Mouse (Mus musculus): ENCODE data around the gene Ilf2. TPM values are rescaled to one million over a fixed set of nuclear protein-coding genes. Genes with fewer than 3 reads are reported as not detected.

Ilf2 gene
- polyA plus RNA-seq, 1 experiment, result 5.9 TPM

DNA sequence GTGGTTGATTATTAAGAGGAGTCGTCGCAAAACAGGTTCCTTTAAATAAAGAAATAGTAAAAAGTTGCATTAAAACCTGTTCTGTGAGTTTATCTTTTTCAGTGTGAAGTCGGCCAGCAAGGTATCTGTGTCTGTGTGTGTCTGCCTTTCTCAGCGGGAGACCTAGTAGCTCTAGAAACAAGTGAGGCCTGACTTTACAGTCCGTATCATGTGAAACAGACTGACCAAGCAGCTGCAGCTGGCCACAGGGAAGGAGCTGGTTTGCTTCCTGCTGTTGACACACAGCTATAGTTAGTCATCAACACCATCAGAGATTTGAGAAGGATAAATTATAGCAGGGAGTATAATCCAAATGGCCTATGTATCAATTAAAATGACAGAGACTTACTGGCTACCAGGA lies 55.8 kb downstream of the Ilf2 start:
- Histone ChIP-seq H3K4me1 (ENCODE audit: control insufficient read depth, insufficient read depth, insufficient read length, low read length) (peaks cover 5% of the 10 kb centered on the region; the same call in 1 of the 2 replicates), H3K27me3 (ENCODE audit: control insufficient read depth, insufficient read depth, low read length) (no peaks in the 10 kb centered on the region), H3K27ac (ENCODE audit: insufficient read depth, low read depth, low read length) (no peak overlapping the region), H3K36me3 (ENCODE audit: control insufficient read depth, insufficient read depth, low read length) (no peaks in the 10 kb centered on the region), H3K4me3 (ENCODE audit: low read depth, low read length) (no peak overlapping the region)
- 56% methylated on average over 5 of the region's 5 CpGs for WGBS
- TF ChIP-seq POLR2A (IDR thresholded peaks at IDR 0.05; ENCODE audit: low read depth, low read length), result no peak
- no peak for TF ChIP-seq CTCF (IDR thresholded peaks at IDR 0.05; ENCODE audit: extremely low read depth, insufficient read length, insufficient replicate concordance, low read depth, low read length)

DNA sequence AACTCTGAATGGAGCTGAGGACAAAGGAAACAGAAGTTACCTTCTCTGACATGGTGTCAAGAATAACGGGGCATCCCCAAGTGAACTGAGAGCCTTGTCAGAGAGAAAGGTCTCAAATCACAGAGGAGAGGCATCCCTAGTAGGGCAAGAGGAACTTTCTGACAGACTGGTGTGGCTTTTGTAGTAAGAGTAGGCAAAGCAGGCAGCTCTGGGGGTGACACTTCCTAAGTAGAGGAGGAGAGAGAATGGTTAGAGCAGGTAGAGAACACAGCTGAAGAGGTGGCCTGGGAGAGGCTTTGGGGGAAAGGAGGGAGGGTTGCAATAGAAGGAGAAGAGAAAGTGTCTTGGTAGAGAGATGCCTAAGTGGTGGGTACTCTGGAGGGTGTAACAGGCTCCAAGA lies 59.5 kb downstream of the Ilf2 start:
- no peak overlapping the region for H3K4me3 ChIP-seq (ENCODE audit: low read depth, low read length)
- H3K27ac ChIP-seq (ENCODE audit: insufficient read depth, low read depth, low read length), result no peak overlapping the region
- WGBS, result 69% methylated on average over 1 of the region's 1 CpGs
- no peaks in the 10 kb centered on the region for H3K27me3 ChIP-seq (ENCODE audit: control insufficient read depth, insufficient read depth, low read length)
- no peaks in the 10 kb centered on the region for H3K36me3 ChIP-seq (ENCODE audit: control insufficient read depth, insufficient read depth, low read length)
- H3K4me1 ChIP-seq (ENCODE audit: control insufficient read depth, insufficient read depth, insufficient read length, low read length), result peaks cover 10% of the 10 kb centered on the region
- no peak for TF ChIP-seq POLR2A (IDR thresholded peaks at IDR 0.05; ENCODE audit: low read depth, low read length)

DNA sequence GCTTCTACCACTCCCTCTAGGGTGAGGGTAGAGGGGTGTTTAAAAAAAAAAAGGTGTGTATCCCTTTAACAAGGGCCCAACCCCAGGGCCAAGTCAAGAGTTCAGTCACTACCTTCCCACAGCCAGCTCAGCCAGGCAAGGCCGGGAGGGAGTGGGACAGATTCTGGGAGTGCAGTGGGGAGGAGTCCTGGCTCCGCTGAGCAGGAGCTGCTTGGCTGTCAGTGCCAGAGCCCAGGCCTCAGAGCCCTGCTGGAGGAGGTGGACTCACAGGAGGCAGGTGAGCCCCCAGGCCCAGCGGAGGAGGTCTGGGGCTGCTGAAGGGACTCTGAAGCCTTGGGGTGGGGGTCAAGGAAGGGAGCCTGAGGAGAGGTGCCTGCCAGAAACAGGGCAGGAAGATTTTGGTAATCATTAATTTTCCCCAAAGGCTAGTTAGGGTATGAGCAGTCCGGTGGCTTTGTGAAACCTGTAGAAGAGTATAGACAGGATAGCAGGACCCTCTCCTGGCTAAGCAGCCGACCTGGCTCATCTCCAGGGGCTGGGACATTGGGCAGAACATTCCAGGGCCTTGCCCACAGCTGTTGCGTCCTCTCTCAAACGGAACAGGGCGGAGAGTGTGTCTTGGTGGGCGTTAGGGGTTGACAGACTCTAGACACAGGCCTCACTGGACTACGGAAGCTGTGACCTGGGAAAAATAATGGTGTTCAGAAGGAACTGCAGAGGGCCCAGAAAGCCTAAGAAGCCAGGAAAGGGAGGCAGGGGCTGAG lies 61.4 kb downstream of the Ilf2 start, which contains the start of gene S100a16:
S100a16 (plus strand) TSS at position 114 of the 764 bp plus-strand sequence.
- peaks cover 3% of the 10 kb centered on the region; the same call in 1 of the 2 replicates for H3K36me3 ChIP-seq (ENCODE audit: control insufficient read depth, insufficient read depth, low read length)
- TF ChIP-seq CTCF (IDR thresholded peaks at IDR 0.05; ENCODE audit: extremely low read depth, insufficient read length, insufficient replicate concordance, low read depth, low read length) (no peak), POLR2A (IDR thresholded peaks at IDR 0.05; ENCODE audit: low read depth, low read length) (peak; percentile 65; the same call in 1 of the 2 replicates)
- peak within 1 kb of the TSS; percentile 61 for H3K27ac ChIP-seq (ENCODE audit: insufficient read depth, low read depth, low read length)
- peak within 1 kb of the TSS; percentile 64 for H3K4me3 ChIP-seq (ENCODE audit: low read depth, low read length)
- H3K27me3 ChIP-seq (ENCODE audit: control insufficient read depth, insufficient read depth, low read length), result no peaks in the 10 kb centered on the region
- 13% methylated on average over 10 of the region's 10 CpGs for WGBS
- H3K4me1 ChIP-seq (ENCODE audit: control insufficient read depth, insufficient read depth, insufficient read length, low read length), result peaks cover 10% of the 10 kb centered on the region

DNA sequence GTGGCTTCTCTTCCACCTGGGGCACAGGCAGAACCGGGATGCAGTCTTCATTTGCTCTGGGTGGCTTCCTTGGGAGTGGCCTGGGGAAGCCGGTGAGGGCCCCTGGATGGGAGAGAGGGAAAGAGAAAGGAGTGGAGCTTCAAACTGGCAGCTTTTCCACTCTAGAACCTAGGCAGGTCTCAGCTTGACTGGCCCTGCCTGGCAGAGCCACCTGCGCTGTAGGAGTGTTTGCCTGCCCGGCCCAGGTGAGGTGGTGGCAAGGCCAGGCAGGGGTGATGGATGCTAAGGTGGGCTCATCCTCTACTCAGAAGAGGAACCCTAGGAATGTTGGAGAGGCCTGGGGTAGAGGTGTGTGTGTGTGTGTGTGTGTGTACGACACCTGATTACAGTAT lies 62.0 kb downstream of the Ilf2 start:
- Histone ChIP-seq H3K4me3 (ENCODE audit: low read depth, low read length) (peak overlapping the region; percentile 64), H3K27ac (ENCODE audit: insufficient read depth, low read depth, low read length) (peak overlapping the region; percentile 61), H3K36me3 (ENCODE audit: control insufficient read depth, insufficient read depth, low read length) (peaks cover 6% of the 10 kb centered on the region), H3K4me1 (ENCODE audit: control insufficient read depth, insufficient read depth, insufficient read length, low read length) (peaks cover 10% of the 10 kb centered on the region), H3K27me3 (ENCODE audit: control insufficient read depth, insufficient read depth, low read length) (no peaks in the 10 kb centered on the region)
- TF ChIP-seq CTCF (IDR thresholded peaks at IDR 0.05; ENCODE audit: extremely low read depth, insufficient read length, insufficient replicate concordance, low read depth, low read length) (no peak), POLR2A (IDR thresholded peaks at IDR 0.05; ENCODE audit: low read depth, low read length) (no peak)
- 30% methylated on average over 5 of the region's 5 CpGs for WGBS

Other genes with a start within 250 kb of the Ilf2 start
- 70.7 and 84.2 TPM in 2 replicates for gene Jtb, start 244.5 kb upstream of the Ilf2 start, polyA plus RNA-seq (2012; rRNA removed)
- 6.6 and 7.0 TPM in 2 replicates for gene Creb3l4, start 232.6 kb upstream of the Ilf2 start, polyA plus RNA-seq (2012; rRNA removed)
- 46.2 and 72.7 TPM in 2 replicates for gene Slc39a1, start 228.0 kb upstream of the Ilf2 start, polyA plus RNA-seq (2012; rRNA removed)
- 31.4 and 57.0 TPM in 2 replicates for gene Crtc2, start 222.0 kb upstream of the Ilf2 start, polyA plus RNA-seq (2012; rRNA removed)
- gene Dennd4b, start 210.9 kb upstream of the Ilf2 start, polyA plus RNA-seq (2012; rRNA removed), result 10.7 and 14.1 TPM in 2 replicates
- 9.0 and 15.1 TPM in 2 replicates for gene Gatad2b, start 182.9 kb upstream of the Ilf2 start, polyA plus RNA-seq (2012; rRNA removed)
- gene Slc27a3, start 86.2 kb upstream of the Ilf2 start, polyA plus RNA-seq (2012; rRNA removed), result 3.7 and 5.9 TPM in 2 replicates
- 13.6 and 22.4 TPM in 2 replicates for gene Ints3, start 42.5 kb upstream of the Ilf2 start, polyA plus RNA-seq (2012; rRNA removed)
- 5.1 and 5.9 TPM in 2 replicates for gene Npr1, start 10.3 kb upstream of the Ilf2 start, polyA plus RNA-seq (2012; rRNA removed)
- 3.4 and 7.1 TPM in 2 replicates for gene Snapin, start 14.9 kb downstream of the Ilf2 start, polyA plus RNA-seq (2012; rRNA removed)
- gene Chtop, start 33.4 kb downstream of the Ilf2 start, polyA plus RNA-seq (2012; rRNA removed), result 14.3 and 22.3 TPM in 2 replicates
- gene S100a1, start 38.3 kb downstream of the Ilf2 start, polyA plus RNA-seq (2012; rRNA removed), result 20.2 and 26.8 TPM in 2 replicates
- 8.5 and 9.7 TPM in 2 replicates for gene S100a13, start 38.3 kb downstream of the Ilf2 start, polyA plus RNA-seq (2012; rRNA removed)
- gene S100a14, start 50.7 kb downstream of the Ilf2 start, polyA plus RNA-seq (2012; rRNA removed), result 1.3 and 2.8 TPM in 2 replicates
- gene S100a16, start 61.1 kb downstream of the Ilf2 start, polyA plus RNA-seq (2012; rRNA removed), result 44.9 and 65.1 TPM in 2 replicates
- not detected in 2 replicates for gene S100a3, start 84.5 kb downstream of the Ilf2 start, polyA plus RNA-seq (2012; rRNA removed)
- not detected in 2 replicates for gene S100a2, start 114.1 kb downstream of the Ilf2 start, polyA plus RNA-seq (2012; rRNA removed)
- gene Gm42674, start 125.8 kb downstream of the Ilf2 start, polyA plus RNA-seq (2012; rRNA removed), result not detected in 2 replicates
- gene S100a4, start 127.6 kb downstream of the Ilf2 start, polyA plus RNA-seq (2012; rRNA removed), result 1.8 and 3.7 TPM in 2 replicates
- gene S100a5, start 132.4 kb downstream of the Ilf2 start, polyA plus RNA-seq (2012; rRNA removed), result not detected in 2 replicates
- gene S100a6, start 136.8 kb downstream of the Ilf2 start, polyA plus RNA-seq (2012; rRNA removed), result 234 and 369 TPM in 2 replicates
- 0.11 TPM in 1 of 2 replicates, not detected in the other for gene S100a7a, start 177.9 kb downstream of the Ilf2 start, polyA plus RNA-seq (2012; rRNA removed)
- 0.29 TPM in 1 of 2 replicates, not detected in the other for gene S100a8, start 192.9 kb downstream of the Ilf2 start, polyA plus RNA-seq (2012; rRNA removed)
- gene S100a9, start 219.6 kb downstream of the Ilf2 start, polyA plus RNA-seq (2012; rRNA removed), result 0.44 TPM in 1 of 2 replicates, not detected in the other